In genomic region chr4:40970592-40970841, GRCm38 (mm10) we compare ENCODE assay signal across 1 mouse cellular context.
TF ChIP-seq lines count a peak whose summit lies in the region.

No protein-coding gene starts in this region.

TF ChIP-seq in CH12.LX, 34 proteins besides CTCF, POLR2A, EP300 and RAD21 (continued from another document):
- TF ChIP-seq ELF1 (IDR thresholded peaks at IDR 0.05; ENCODE audit: low read depth, low read length) (no peak), NELFE (IDR thresholded peaks at IDR 0.05; ENCODE audit: low read depth, low read length) (no peak), ZKSCAN1 (IDR thresholded peaks at IDR 0.05; ENCODE audit: borderline replicate concordance, low read depth, low read length) (no peak)
TF ChIP-seq in CH12.LX: peak in this region for 0.
